Mouse (Mus musculus) left cerebral cortex, adult 11 months (tissue): ENCODE data around the gene Cracr2b.

Experiments used
- DNase-seq: peaks from one replicate; pipeline ENCODE4 v3.0.0; 2022; ENCODE audit warnings: low spot score

Cracr2b gene

GRCm38 (mm10) chr7:141454967-141455551, 5.8 kb upstream of the Cracr2b start, which contains the start of gene Pnpla2:
TSS of gene Pnpla2 (plus strand) at chr7:141455198.
- peak; percentile 81 for DNase-seq

GRCm38 (mm10) chr7:141455610-141456314, 5.1 kb upstream of the Cracr2b start:
- DNase-seq: no peak

- DNase-seq: no peak
Measured at GRCm38 (mm10) chr7:141456739-141457138, 4.2 kb upstream of the Cracr2b start.

GRCm38 (mm10) chr7:141457236-141457635, 3.7 kb upstream of the Cracr2b start:
- no peak for DNase-seq

GRCm38 (mm10) chr7:141457986-141458660, 2.8 kb upstream of the Cracr2b start:
- no peak for DNase-seq

GRCm38 (mm10) chr7:141458661-141459060, 2.2 kb upstream of the Cracr2b start:
- no peak for DNase-seq

- no peak for DNase-seq
Measured at GRCm38 (mm10) chr7:141459301-141459711, 1.6 kb upstream of the Cracr2b start.

GRCm38 (mm10) chr7:141460001-141460390, 898 bp upstream of the Cracr2b start:
- no peak for DNase-seq

GRCm38 (mm10) chr7:141461521-141462332, 833 bp downstream of the Cracr2b start:
- no peak for DNase-seq

GRCm38 (mm10) chr7:141462333-141462821, 1.5 kb downstream of the Cracr2b start:
- no peak for DNase-seq

GRCm38 (mm10) chr7:141463824-141464602, 3.1 kb downstream of the Cracr2b start:
- no peak for DNase-seq

GRCm38 (mm10) chr7:141464603-141465201, 3.8 kb downstream of the Cracr2b start:
- DNase-seq: no peak

- DNase-seq: no peak
Measured at GRCm38 (mm10) chr7:141465388-141466044, 4.6 kb downstream of the Cracr2b start.

GRCm38 (mm10) chr7:141466045-141466394, 5.1 kb downstream of the Cracr2b start:
- no peak for DNase-seq

GRCm38 (mm10) chr7:141466607-141467148, 5.8 kb downstream of the Cracr2b start:
- DNase-seq: no peak

GRCm38 (mm10) chr7:141467230-141468030, 6.5 kb downstream of the Cracr2b start, which contains the start of gene Cd151:
TSS of gene Cd151 (plus strand) at chr7:141467392.
- DNase-seq: no peak

- DNase-seq: no peak
Measured at GRCm38 (mm10) chr7:141468164-141468521, 7.2 kb downstream of the Cracr2b start.

- DNase-seq: no peak
Measured at GRCm38 (mm10) chr7:141468522-141469211, 7.8 kb downstream of the Cracr2b start.

- DNase-seq: no peak
Measured at GRCm38 (mm10) chr7:141469352-141469751, 8.5 kb downstream of the Cracr2b start.
